Mouse (Mus musculus) MEL (cell line): Measurements from ENCODE around the gene Gm38392. TPM values are rescaled to one million over a fixed set of nuclear protein-coding genes. Genes with fewer than 3 reads are reported as not detected.

Experiments used
- DNase-seq: peaks from one replicate; pipeline ENCODE4 v3.0.0; 2011; ENCODE audit warnings: low read depth, low spot score
- H3K27ac ChIP-seq: 2 replicates; pipeline ENCODE4 v1.5.1; 2012; ENCODE audit warnings: low read depth, mild to moderate bottlenecking, control low read depth, low read length, moderate library complexity; ENCODE audit not compliant: control insufficient read depth
- H3K27me3 ChIP-seq, 2 experiments: fragments of 150-350 bp in 1 of 2; sonication (generic) in 1 of 2; 2 replicates each; pipeline ENCODE4 v1.6.1; 2012; ENCODE audit warnings: low read length in 2 of 2, mild to moderate bottlenecking in 2 of 2, improper control_type of control experiment in 1 of 2, moderate library complexity in 1 of 2; ENCODE audit not compliant: insufficient read depth in 2 of 2, control insufficient read depth in 1 of 2
- H3K36me3 ChIP-seq, 2 experiments: 2 replicates each; pipeline ENCODE4 v1.6.1; 2012 to 2014; ENCODE audit warnings: low read length in 2 of 2, improper control_type of control experiment in 1 of 2, inconsistent platforms in 1 of 2, mild to moderate bottlenecking in 1 of 2; ENCODE audit not compliant: insufficient read depth in 2 of 2, control insufficient read depth in 1 of 2
- H3K4me1 ChIP-seq, 2 experiments: fragments of 150-350 bp in 1 of 2; sonication (generic) in 1 of 2; 2 replicates each; pipeline ENCODE4 v1.6.1; 2012; ENCODE audit warnings: low read length in 2 of 2, improper control_type of control experiment in 1 of 2, mild to moderate bottlenecking in 1 of 2; ENCODE audit not compliant: insufficient read depth in 2 of 2, control insufficient read depth in 1 of 2
- H3K4me3 ChIP-seq, 2 experiments: fragments of 150-350 bp in 1 of 2; sonication (generic) in 1 of 2; 2 replicates each; pipeline ENCODE4 v1.5.1; 2012; ENCODE audit warnings: low read depth in 2 of 2, low read length in 2 of 2, mild to moderate bottlenecking in 2 of 2, moderate library complexity in 2 of 2, control low read depth in 1 of 2, improper control_type of control experiment in 1 of 2; ENCODE audit not compliant: control insufficient read depth in 1 of 2, insufficient read depth in 1 of 2
- H3K79me2 ChIP-seq: 2 replicates; pipeline ENCODE4 v1.6.1; 2012; ENCODE audit warnings: mild to moderate bottlenecking, low read length, moderate library complexity; ENCODE audit not compliant: control insufficient read depth, poor library complexity, insufficient read depth
- H3K9ac ChIP-seq: 2 replicates; pipeline ENCODE4 v1.6.1; 2012; ENCODE audit warnings: low read depth, mild to moderate bottlenecking, control low read depth, low read length, moderate library complexity; ENCODE audit not compliant: control insufficient read depth, poor library complexity, severe bottlenecking
- H3K9me3 ChIP-seq: fragments of 150-350 bp; sonication (generic); replicated peaks from 2 replicates; pipeline ENCODE4 v1.6.1; 2012; ENCODE audit warnings: mild to moderate bottlenecking, low read length, improper control_type of control experiment, moderate library complexity; ENCODE audit not compliant: insufficient read depth
- E2F4 ChIP-seq: IDR thresholded peaks from 2 replicates; pipeline ENCODE4 v1.6.1; 2011; ENCODE audit warnings: low read depth, low read length, improper control_type of control experiment, borderline replicate concordance
- ELF1 ChIP-seq: IDR thresholded peaks from 2 replicates; pipeline ENCODE4 v1.6.1; 2014; ENCODE audit warnings: low read depth, mild to moderate bottlenecking, inconsistent platforms, low read length, improper control_type of control experiment, moderate library complexity
- EP300 ChIP-seq, 2 experiments: IDR thresholded peaks; 2 replicates each; pipeline ENCODE4 v1.6.1; 2011; ENCODE audit warnings: improper control_type of control experiment in 2 of 2, low read length in 2 of 2, low read depth in 1 of 2, mild to moderate bottlenecking in 1 of 2
- GATA1 ChIP-seq: IDR thresholded peaks from 2 replicates; pipeline ENCODE4 v1.6.1; 2011; ENCODE audit warnings: low read depth, low read length, improper control_type of control experiment
- JUND ChIP-seq: IDR thresholded peaks from 2 replicates; pipeline ENCODE4 v1.6.1; 2011; ENCODE audit warnings: low read depth, mild to moderate bottlenecking, improper control_type of control experiment, low read length
- KAT2A ChIP-seq: conservative IDR thresholded peaks from 2 replicates; pipeline ENCODE4 v1.6.1; 2012; ENCODE audit warnings: low read depth, low read length, improper control_type of control experiment, inconsistent platforms
- MAFK ChIP-seq: IDR thresholded peaks from 2 replicates; pipeline ENCODE4 v1.6.1; 2011; ENCODE audit warnings: low read depth, mild to moderate bottlenecking, low read length, improper control_type of control experiment, borderline replicate concordance
- MAX ChIP-seq: IDR thresholded peaks from 2 replicates; pipeline ENCODE4 v1.6.1; 2011; ENCODE audit warnings: low read length, improper control_type of control experiment
- MAZ ChIP-seq: IDR thresholded peaks from 2 replicates; pipeline ENCODE4 v1.6.1; 2012; ENCODE audit warnings: low read depth, mild to moderate bottlenecking, inconsistent platforms, low read length, improper control_type of control experiment
- MEF2A ChIP-seq: IDR thresholded peaks from 2 replicates; pipeline ENCODE4 v1.6.1; 2014; ENCODE audit warnings: low read depth, mild to moderate bottlenecking, inconsistent platforms, low read length, improper control_type of control experiment; ENCODE audit not compliant: poor library complexity, insufficient replicate concordance, severe bottlenecking; ENCODE audit errors: extremely low read depth
- POLR2A ChIP-seq, 2 experiments: IDR thresholded peaks; 2 replicates each; pipeline ENCODE4 v1.6.1; 2011 to 2012; ENCODE audit warnings: low read length in 2 of 2, mild to moderate bottlenecking in 2 of 2, control low read depth in 1 of 2, improper control_type of control experiment in 1 of 2, low read depth in 1 of 2, moderate library complexity in 1 of 2; ENCODE audit not compliant: control insufficient read depth in 1 of 2, insufficient read depth in 1 of 2, poor library complexity in 1 of 2
- POLR2AphosphoS2 ChIP-seq: IDR thresholded peaks from 2 replicates; pipeline ENCODE4 v1.6.1; 2011; ENCODE audit warnings: low read length, improper control_type of control experiment
- POLR2AphosphoS5 ChIP-seq: IDR thresholded peaks from 2 replicates; pipeline ENCODE4 v1.6.1; 2012; ENCODE audit warnings: low read depth, borderline replicate concordance, mild to moderate bottlenecking, inconsistent platforms, low read length, moderate library complexity, mixed read lengths
- RAD21 ChIP-seq: IDR thresholded peaks from 2 replicates; pipeline ENCODE4 v1.6.1; 2011; ENCODE audit warnings: mild to moderate bottlenecking, low read depth, low read length, improper control_type of control experiment
- TAL1 ChIP-seq: IDR thresholded peaks from 2 replicates; pipeline ENCODE4 v1.6.1; 2012; ENCODE audit warnings: mild to moderate bottlenecking, inconsistent platforms, low read length, moderate library complexity, mixed read lengths
- UBTF ChIP-seq: IDR thresholded peaks from 2 replicates; pipeline ENCODE4 v1.6.1; 2012; ENCODE audit warnings: low read depth, mild to moderate bottlenecking, inconsistent platforms, low read length, improper control_type of control experiment, moderate library complexity, borderline replicate concordance; ENCODE audit not compliant: insufficient read depth
- ZKSCAN1 ChIP-seq: IDR thresholded peaks from 2 replicates; pipeline ENCODE4 v1.6.1; 2012; ENCODE audit warnings: low read depth, mild to moderate bottlenecking, inconsistent platforms, low read length, improper control_type of control experiment, moderate library complexity
- ZNF384 ChIP-seq: IDR thresholded peaks from 2 replicates; pipeline ENCODE4 v1.6.1; 2012; ENCODE audit warnings: low read depth, mild to moderate bottlenecking, inconsistent platforms, low read length, improper control_type of control experiment
- polyA plus RNA-seq, 2 experiments: library from polyadenylated mRNA; stranded (reverse) in 1 of 2; unstranded in 1 of 2; fragments of >175 nt in 1 of 2; fragments of >200 nt in 1 of 2; gene quantifications; 2 replicates each; pipeline versions ENCODE4 v1.2.1 to v1.2.4; 2012; ENCODE audit warnings: low replicate concordance in 2 of 2, low read depth in 1 of 2; ENCODE audit not compliant: insufficient read length in 2 of 2, insufficient read depth in 1 of 2, missing spikeins in 1 of 2
- total RNA-seq: library from RNA; depleted of rRNA; stranded (reverse); fragments of 300-350 nt; gene quantifications from 2 replicates; pipeline ENCODE4 v1.2.3, GENCODE M21; 2012

The Gm38392 gene
- total and polyA plus RNA-seq, 3 experiments = 0.69 to 0.84 TPM; not detected in 1

DNA sequence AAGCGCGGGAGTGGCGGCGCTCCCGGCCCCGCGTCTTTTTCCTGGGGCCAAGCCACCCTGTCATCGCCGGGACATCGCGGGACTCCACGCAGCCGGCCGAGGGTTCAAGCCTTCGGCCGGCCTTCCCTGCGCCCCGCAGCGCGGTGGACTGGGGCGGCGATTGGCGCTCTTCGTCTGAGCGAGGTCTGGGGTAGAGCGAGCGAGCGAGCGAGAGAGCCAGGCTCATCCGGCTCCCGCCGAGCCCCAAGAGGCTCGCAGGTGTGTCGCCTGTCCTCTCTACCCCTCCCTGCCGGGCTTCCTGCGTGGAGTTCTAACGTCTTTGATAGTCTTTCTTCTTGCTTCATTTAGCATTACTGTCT, 86.1 kb downstream of the Gm38392 start:
- peaks cover 0 to 3% of the 10 kb centered on the region in 2 experiments; a peak in 3 of 4 replicates for H3K4me1 ChIP-seq
- H3K27me3 ChIP-seq = peaks cover 5 to 12% of the 10 kb centered on the region in 2 experiments
- TF ChIP-seq MAX (no peak), RAD21 (no peak), POLR2AphosphoS5 (no peak), MAFK (no peak), MEF2A (no peak)
- TF ChIP-seq, all 39 proteins: peak for 0
- no peaks in the 10 kb centered on the region; a peak in 1 of 4 replicates for H3K36me3 ChIP-seq
- no peak overlapping the region for H3K4me3 ChIP-seq
- H3K27ac ChIP-seq = no peak overlapping the region
- H3K9ac ChIP-seq = no peak overlapping the region
- no peaks in the 10 kb centered on the region for H3K9me3 ChIP-seq
- no peak for DNase-seq
- H3K79me2 ChIP-seq = no peaks in the 10 kb centered on the region

DNA sequence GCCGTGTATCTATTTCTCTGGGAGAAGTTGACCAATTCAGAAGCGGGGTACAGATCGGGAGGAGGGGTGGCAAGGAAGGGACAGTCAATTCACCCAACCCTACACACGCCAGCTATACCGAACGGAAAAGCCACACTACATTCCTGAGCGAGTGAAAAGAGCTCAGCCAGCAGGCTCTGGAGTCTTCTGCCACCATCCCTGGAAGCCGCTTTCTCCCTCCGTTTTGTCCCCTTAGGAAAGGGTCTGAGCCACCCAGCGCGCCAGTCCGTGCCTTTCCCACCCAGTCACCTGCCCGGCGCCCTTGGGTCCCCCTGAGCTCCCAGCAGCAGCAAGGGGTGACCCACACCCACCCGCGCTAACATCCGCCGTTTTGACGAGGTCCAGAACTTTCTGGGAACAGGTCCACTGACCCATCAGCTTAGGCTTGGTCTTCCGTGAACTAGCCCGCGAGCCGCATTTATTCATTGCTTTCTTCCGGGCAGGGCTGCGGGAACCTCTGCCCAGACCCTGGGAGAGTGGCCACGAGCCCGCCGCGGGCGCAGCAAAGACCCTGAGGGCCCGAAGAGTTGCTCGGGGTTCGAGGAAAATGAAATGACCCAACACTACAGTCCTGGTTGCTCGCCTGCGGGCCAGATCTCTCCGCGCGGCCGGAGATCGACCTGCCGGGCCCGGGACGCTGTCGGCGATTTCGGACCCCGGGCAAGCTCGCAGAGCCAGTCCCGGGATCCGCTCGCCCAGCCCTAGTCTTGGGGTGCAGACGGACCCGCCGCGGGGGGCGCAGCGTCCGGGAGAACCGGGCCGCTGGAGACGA, 86.6 kb downstream of the Gm38392 start:
- no peak overlapping the region for H3K9ac ChIP-seq
- no peak overlapping the region for H3K4me3 ChIP-seq

More for the DNA sequence above, 86.6 kb downstream of the Gm38392 start:
- no peak overlapping the region for H3K27ac ChIP-seq
- no peak for TF ChIP-seq RAD21
- TF ChIP-seq E2F4 = no peak
- TF ChIP-seq POLR2AphosphoS2 = no peak
- TF ChIP-seq ELF1 = no peak
- no peak for TF ChIP-seq MAFK
- TF ChIP-seq ZNF384 = no peak
- no peak for TF ChIP-seq JUND
- TF ChIP-seq TAL1 = no peak
- no peak for TF ChIP-seq GATA1
- no peak for TF ChIP-seq MAX
- no peak for TF ChIP-seq UBTF
- TF ChIP-seq MAZ = no peak
- TF ChIP-seq POLR2AphosphoS5 = no peak
- TF ChIP-seq KAT2A = no peak
- no peak for TF ChIP-seq ZKSCAN1
- TF ChIP-seq EP300 (IDR thresholded peaks at IDR 0.05; ENCODE audit: low read depth in 1 of 2, low read length in 2 of 2) = no peak
- TF ChIP-seq POLR2A (IDR thresholded peaks at IDR 0.05; ENCODE audit: control insufficient read depth in 1 of 2, insufficient read depth in 1 of 2, low read depth in 1 of 2, low read length in 2 of 2, poor library complexity in 1 of 2) = no peak
- TF ChIP-seq MEF2A = no peak
- peaks cover 5 to 12% of the 10 kb centered on the region in 2 experiments for H3K27me3 ChIP-seq
- H3K36me3 ChIP-seq = no peaks in the 10 kb centered on the region; a peak in 1 of 4 replicates
- H3K79me2 ChIP-seq = no peaks in the 10 kb centered on the region
- no peaks in the 10 kb centered on the region for H3K9me3 ChIP-seq
- H3K4me1 ChIP-seq = peaks cover 0 to 3% of the 10 kb centered on the region in 2 experiments; a peak in 3 of 4 replicates
- no peak for DNase-seq
